Mouse (Mus musculus) megakaryocyte, embryonic 14.5 days (primary cell): ENCODE results near the gene 1700025G04Rik.

Experiments used
- FLI1 ChIP-seq: IDR thresholded peaks from 2 replicates; pipeline ENCODE4 v1.6.1; 2012; ENCODE audit warnings: low read length, inconsistent platforms, mixed read lengths
- GATA1 ChIP-seq: IDR thresholded peaks from 3 replicates; pipeline ENCODE4 v1.6.1; 2012; ENCODE audit warnings: mixed read lengths, low read length, inconsistent platforms, borderline replicate concordance

- TF ChIP-seq GATA1 = no peak
- TF ChIP-seq FLI1 = no peak
Observed at GRCm38 (mm10) chr1:152085561-152085960, 4.4 kb downstream of the 1700025G04Rik start.
